Mouse (Mus musculus) embryonic fibroblast, embryonic 13.5 days (primary cell): ENCODE measurements around the gene Fmo2.

ENCODE experiments used
- CTCF ChIP-seq: IDR thresholded peaks from 2 replicates; pipeline ENCODE4 v1.5.1; 2011; ENCODE audit warnings: mild to moderate bottlenecking, control low read depth, low read length, moderate library complexity, borderline replicate concordance; ENCODE audit not compliant: insufficient read depth
- POLR2A ChIP-seq: IDR thresholded peaks from 2 replicates; pipeline ENCODE4 v1.6.1; 2011; ENCODE audit warnings: low read depth, mild to moderate bottlenecking, control low read depth, low read length, moderate library complexity

DNA sequence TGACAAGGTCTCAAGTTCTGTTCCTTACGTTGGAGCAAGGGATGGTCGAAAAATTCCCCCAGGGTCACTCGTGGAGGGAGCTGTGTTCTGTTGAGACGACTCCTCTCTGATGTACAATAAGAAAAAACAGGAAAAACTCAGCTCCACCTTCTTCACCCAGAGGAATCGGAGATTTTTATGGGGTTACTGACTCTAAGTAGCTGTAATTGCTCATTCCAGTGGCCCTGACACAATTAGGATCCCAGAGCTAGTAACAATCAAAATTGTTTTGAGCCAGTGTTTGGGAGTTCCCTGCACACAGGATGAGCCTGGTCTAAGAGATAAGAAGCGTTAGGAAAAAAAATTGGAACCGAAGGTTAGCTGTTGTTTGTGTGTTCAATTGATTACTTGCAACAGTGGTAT, 32.2 kb downstream of the Fmo2 start, which contains the start of gene Fmo1:
- TF ChIP-seq CTCF (no peak), POLR2A (no peak)
